Mouse (Mus musculus) spleen, adult 12 weeks (tissue): ENCODE results near the gene Sel1l3.

Source experiments
- DNase-seq: peaks from one replicate; pipeline ENCODE4 v3.0.0; 2022; ENCODE audit warnings: low spot score

The Sel1l3 gene

GRCm38 (mm10) chr5:53213711-53214352, at the start of gene Sel1l3:
Gene Sel1l3 (minus strand): TSS chr5:53213927.
- no peak for DNase-seq

GRCm38 (mm10) chr5:53261999-53262398, 48.3 kb upstream of the Sel1l3 start:
- no peak for DNase-seq

- no peak for DNase-seq
Observed at GRCm38 (mm10) chr5:53259894-53260293, 46.2 kb upstream of the Sel1l3 start.

- DNase-seq: no peak
Observed at GRCm38 (mm10) chr5:53258038-53258786, 44.5 kb upstream of the Sel1l3 start.

DNA sequence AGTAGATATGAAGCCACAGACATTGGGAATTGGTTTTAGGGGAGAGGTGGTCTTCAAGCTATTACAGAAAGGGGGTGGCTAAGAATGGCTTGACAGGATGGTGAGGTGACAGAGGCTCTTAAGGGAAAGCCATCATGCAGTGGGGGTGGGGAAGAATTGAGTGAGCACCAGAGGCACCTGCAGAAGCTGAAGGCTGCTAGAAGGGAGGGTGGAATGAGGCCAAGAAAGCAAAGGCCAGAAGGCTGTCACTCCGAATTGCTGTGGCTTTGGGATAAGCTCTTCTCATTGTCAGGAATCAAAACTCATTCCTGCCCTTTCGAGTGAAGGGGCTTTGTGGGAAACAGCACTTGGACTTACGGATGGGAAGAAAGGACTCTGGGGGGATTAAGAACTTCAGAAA, 41.1 kb upstream of the Sel1l3 start:
- DNase-seq: no peak

GRCm38 (mm10) chr5:53254154-53254553, 40.4 kb upstream of the Sel1l3 start:
- no peak for DNase-seq

- no peak for DNase-seq
Observed at GRCm38 (mm10) chr5:53249431-53250061, 35.8 kb upstream of the Sel1l3 start.

- DNase-seq: no peak
Observed at GRCm38 (mm10) chr5:53248499-53248898, 34.8 kb upstream of the Sel1l3 start.

DNA sequence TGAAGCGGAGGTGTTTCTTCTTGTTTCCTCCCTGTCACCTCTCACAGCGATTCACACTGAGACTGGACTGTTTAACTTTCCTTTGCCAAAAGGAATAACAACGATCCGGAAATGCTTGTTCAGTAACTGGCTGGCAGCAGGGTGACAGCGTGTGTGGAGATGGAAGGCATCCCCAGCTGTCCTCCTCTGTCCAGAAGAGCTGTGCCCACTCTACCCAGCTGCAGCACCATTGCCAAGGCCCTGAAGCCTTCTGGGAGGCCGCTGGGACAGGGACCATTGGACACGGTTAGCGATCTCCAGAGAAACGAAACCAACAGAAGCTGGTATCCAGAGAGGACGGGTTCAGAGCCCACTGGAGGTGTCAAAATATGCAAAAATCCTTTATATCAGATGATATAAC, 30.2 kb upstream of the Sel1l3 start:
- no peak for DNase-seq

GRCm38 (mm10) chr5:53242865-53243499, 29.3 kb upstream of the Sel1l3 start:
- DNase-seq: no peak

DNA sequence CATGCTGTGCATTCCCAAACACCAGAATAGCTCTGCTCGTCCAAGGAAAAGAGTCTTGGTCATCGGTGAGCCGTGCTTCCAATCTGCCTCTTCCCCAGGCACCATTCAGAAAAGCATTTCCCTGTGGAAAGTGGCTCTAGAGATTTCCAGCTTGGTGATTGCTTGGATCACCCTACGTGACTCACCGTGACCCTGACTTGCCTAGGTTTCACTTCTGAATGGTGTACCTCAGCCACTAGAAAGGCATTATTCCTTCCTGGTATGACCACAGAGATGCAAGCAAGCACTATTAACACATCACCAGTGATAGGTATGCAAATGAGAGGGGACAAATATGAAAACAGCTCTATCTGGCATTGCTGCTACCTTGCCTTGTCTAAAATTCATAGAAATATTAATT, 28.2 kb upstream of the Sel1l3 start:
- no peak for DNase-seq

DNA sequence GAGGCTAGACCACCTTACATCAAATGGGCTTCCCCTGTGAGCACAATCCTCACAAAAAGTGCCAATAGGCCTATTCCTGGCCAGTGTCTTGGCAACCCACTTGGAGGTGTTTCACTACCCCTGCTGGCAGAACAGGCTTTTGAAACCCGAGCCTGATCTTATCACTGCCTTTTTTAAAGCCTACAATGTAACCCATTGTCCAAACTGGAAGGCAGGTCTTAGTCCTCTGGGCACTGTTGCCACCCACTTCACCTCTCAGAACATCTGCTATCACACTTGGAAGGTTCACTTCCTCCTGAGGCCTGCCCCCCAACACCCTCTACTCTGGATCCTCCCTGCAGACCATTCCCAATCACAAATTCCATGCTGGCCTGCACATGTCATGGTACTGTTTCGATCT, 27.4 kb upstream of the Sel1l3 start:
- DNase-seq: no peak

DNA sequence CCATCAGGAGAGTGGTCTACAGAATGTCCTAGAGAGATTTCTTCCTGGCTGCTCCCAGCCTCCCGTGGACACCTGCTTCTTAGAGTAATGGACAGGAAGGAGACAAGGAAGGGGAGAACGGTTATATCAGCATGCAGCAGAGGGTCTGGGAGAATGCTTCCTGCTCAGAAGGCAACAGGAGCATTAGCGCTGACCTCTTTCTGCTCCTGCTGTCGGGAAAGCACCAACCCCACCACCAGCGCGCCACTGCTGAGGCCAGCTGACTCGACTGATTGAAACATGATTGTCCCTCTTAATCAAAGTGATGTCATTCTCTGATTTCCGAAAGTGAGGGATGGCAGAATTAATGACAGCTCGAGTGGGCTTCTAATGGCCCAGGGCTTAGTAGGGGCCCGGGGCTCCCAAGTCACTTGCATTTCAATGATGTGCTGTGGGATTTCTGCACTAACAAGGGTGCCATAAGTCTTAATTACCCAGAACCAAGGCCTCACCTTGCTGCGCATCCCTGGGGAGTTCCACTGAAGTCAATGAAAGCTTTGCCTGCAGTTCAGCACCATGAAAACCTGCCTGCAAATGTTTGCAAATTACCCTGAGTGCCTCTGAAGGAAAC, 26.2 kb upstream of the Sel1l3 start:
- DNase-seq: no peak

DNA sequence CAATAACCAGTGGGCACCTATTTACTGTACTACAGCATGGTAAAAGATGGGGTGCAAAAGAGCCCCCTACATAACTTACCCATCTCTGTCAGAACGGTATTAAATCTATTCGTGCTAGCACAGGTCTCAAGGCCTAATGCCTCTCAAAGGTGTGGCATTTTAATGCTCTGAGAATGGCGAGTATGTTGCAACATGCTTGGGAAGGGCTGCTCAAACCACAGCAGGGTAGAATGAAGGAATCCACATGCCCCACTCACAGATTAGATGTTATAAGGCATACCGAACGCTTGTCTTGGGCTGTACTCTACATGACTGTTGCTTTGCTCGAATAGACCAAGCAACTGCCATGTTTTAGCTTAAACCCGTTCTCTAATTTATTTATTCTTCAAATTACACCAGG, 25.5 kb upstream of the Sel1l3 start:
- DNase-seq: no peak

DNA sequence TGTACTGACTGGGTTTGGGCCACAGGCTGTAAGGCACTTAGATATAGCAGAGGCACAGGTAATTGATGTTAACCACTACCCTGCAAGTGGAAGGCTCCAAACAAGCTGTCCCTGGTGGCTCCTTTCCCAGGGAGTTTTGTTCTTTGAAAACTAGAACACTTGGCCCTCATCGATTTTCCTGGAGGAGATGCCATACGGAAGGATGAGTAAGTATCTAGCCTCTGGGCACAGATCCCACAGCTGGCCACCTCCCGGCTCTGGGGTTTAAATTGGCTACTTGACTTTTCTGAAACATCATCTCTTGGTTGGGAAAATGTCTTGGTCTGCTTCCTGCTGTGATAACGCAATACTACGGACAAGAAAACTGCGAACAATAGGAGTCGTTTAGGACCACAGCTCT, 25.0 kb upstream of the Sel1l3 start:
- no peak for DNase-seq

DNA sequence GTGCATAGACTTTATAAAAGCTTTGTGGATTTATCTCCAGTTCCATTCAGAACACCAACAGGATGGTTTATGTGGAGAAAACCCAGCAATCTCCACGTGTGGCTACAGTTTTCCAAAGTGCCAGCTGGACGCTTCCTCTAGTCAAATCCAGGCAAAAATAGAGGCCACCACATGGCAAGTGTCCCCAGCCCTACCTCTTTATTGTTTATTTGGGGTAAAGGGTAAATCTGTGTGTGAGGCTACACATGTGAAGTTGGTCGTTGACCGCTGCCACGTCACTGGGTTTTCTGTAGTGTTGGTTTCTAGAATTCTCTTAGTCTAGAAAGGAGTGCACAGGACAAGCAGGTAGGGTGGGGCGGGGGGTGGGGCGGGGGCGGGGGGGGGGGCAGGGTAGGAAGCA, 23.0 kb upstream of the Sel1l3 start:
- DNase-seq: no peak

DNA sequence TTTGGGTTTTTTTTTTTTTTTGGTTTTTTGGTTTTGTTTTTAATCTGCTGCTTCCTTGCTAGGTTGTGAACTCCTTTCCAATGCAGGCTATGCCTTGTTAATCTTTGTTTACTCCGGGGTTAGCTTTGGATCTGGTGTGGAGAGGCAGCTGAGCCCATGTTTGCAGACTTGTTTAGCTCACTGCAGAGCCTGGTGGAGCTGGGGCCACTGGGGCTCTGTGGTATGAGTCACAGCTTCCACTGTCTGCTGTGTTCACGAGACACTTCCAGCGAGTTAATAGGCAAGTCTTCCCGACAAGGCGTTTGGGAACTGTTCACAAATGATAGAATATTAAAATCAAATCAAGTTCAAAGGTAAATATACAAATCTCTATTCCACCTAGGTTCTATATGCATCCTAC, 22.4 kb upstream of the Sel1l3 start:
- DNase-seq: no peak

DNA sequence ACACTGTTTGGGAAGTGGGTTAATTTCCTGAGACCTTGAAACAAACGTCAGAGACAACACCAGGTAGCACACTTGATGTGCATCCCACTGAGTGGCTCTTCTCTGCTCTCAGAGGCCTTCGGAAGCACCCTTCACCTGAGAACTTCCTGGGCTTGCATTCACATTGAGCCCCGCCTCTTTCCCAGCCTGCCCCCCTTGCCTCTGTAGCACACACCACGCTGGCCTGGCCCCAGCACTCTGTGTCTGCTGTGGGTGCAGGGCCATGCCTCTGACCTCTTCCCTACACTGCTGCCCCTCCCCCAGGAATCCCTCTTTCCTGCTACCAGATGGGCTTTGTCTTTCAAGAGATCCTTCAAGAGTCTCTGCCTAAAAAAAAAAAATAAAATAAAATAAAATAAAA, 21.8 kb upstream of the Sel1l3 start:
- DNase-seq: no peak

- no peak for DNase-seq
Observed at GRCm38 (mm10) chr5:53230560-53230959, 16.8 kb upstream of the Sel1l3 start.

DNA sequence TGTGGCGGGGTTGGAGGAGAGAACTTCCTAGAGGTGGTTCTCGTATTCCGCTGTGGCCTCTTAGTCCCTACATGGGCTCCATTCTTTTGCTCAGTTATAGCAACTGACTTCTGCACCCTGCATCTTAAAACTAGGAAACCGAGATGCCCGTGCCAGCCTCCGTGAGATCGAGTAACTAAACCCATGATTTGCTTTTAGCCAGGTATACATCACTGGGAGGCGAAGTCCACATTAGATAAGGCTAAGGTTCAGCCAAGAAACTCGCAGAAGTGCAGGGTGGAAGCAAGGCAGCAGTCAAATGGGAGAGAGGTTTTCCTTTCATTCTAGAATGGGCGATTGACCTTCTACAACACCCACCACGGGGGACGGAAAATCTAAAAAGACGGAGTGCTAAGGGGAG, 11.7 kb upstream of the Sel1l3 start:
- no peak for DNase-seq

- DNase-seq: no peak
Observed at GRCm38 (mm10) chr5:53214801-53215200, 1.1 kb upstream of the Sel1l3 start.

- DNase-seq: no peak
Observed at GRCm38 (mm10) chr5:53214362-53214761, 635 bp upstream of the Sel1l3 start.
